Mouse (Mus musculus) cerebellum, adult 11-12 months (tissue): ENCODE data around the gene Tldc1.

Experiments used
- DNase-seq: peaks from one replicate; pipeline ENCODE4 v3.0.0; 2022

Tldc1 gene

GRCm38 (mm10) chr8:119716730-119717299, 61.4 kb downstream of the Tldc1 start:
- no peak for DNase-seq

- DNase-seq: no peak
Measured at GRCm38 (mm10) chr8:119715221-119715620, 63.0 kb downstream of the Tldc1 start.

- no peak for DNase-seq
Measured at GRCm38 (mm10) chr8:119713421-119713820, 64.8 kb downstream of the Tldc1 start.

- no peak for DNase-seq
Measured at GRCm38 (mm10) chr8:119712226-119712625, 66.0 kb downstream of the Tldc1 start.
